Mouse (Mus musculus) limb, embryonic 11.5 days (tissue): ENCODE measurements at regions not wholly inside any gene's neighbourhood (a gene's known extent, or its start where the extent isn't known, plus 50 kb on each side); places are given as distances from the start of the nearest gene placed in this dataset.
"Not testable (repeated sequence)": the region's sequence is repeated elsewhere in the genome, so short reads cannot be mapped to it uniquely, and the experiment has no call there.

ENCODE experiments used
- ATAC-seq: fragments of 200-750 bp; cut with Nextera tagmentation; 2 replicates; pipeline ENCODE4 v1.8.0; 2017; ENCODE audit warnings: low read depth; ENCODE audit not compliant: insufficient number of reproducible peaks, low FRiP score, low TSS enrichment
- DNase-seq: peaks from one replicate; pipeline ENCODE4 v3.0.0-alpha.2; 2015; ENCODE audit warnings: low spot score
- H3K27ac ChIP-seq: fragments of 300-500 bp; sonication (generic); replicated peaks from 2 replicates; pipeline ENCODE4 v1.5.1; 2014; ENCODE audit warnings: low read depth, mild to moderate bottlenecking, low read length
- H3K27me3 ChIP-seq: fragments of 300-500 bp; sonication (generic); 2 replicates; pipeline ENCODE4 v1.6.1; 2014; ENCODE audit warnings: mild to moderate bottlenecking, low read length, mixed read lengths; ENCODE audit not compliant: control insufficient read depth, insufficient read depth
- H3K36me3 ChIP-seq: fragments of 300-500 bp; sonication (generic); 2 replicates; pipeline ENCODE4 v1.6.1; 2014; ENCODE audit warnings: mild to moderate bottlenecking, low read length, moderate library complexity, mixed read lengths; ENCODE audit not compliant: control insufficient read depth, insufficient read depth
- H3K4me1 ChIP-seq: fragments of 300-500 bp; sonication (generic); 2 replicates; pipeline ENCODE4 v1.6.1; 2014; ENCODE audit warnings: low read length, mixed read lengths; ENCODE audit not compliant: control insufficient read depth, insufficient read depth
- H3K4me2 ChIP-seq: fragments of 300-500 bp; sonication (generic); 2 replicates; pipeline ENCODE4 v1.6.1; 2014; ENCODE audit warnings: low read depth, mild to moderate bottlenecking, moderate library complexity; ENCODE audit not compliant: severe bottlenecking
- H3K4me3 ChIP-seq: fragments of 300-500 bp; sonication (generic); 2 replicates; pipeline ENCODE4 v1.5.1; 2014; ENCODE audit warnings: low read depth, low read length
- H3K9ac ChIP-seq: fragments of 300-500 bp; sonication (generic); 2 replicates; pipeline ENCODE4 v1.6.1; 2014; ENCODE audit warnings: mild to moderate bottlenecking, low read length
- H3K9me3 ChIP-seq: fragments of 300-500 bp; sonication (generic); 2 replicates; pipeline ENCODE4 v1.6.1; 2016; ENCODE audit warnings: low read length; ENCODE audit not compliant: control insufficient read depth
- WGBS: fragments of 180-500 bp; shearing (Covaris S2); extraction: QIAGEN DNeasy Blood & Tissue Kit; methylation state at CpG from one replicate; pipeline ENCODE4 v1.1.7; 2014; 5-methylcytosine and 5-hydroxymethylcytosine counted together

GRCm38 (mm10) chr5:100274674-100275073, 115.1 kb upstream of the Tmem150c start:
- ATAC-seq (no peak), DNase-seq (no peak)
- no peaks in the 10 kb centered on the region for H3K4me1 ChIP-seq
- H3K4me3 ChIP-seq, result no peak overlapping the region
- no peak overlapping the region for H3K27ac ChIP-seq
- no peaks in the 10 kb centered on the region for H3K27me3 ChIP-seq
- WGBS, result 63% methylated on average over 4 of the region's 4 CpGs
- H3K4me2 ChIP-seq, result no peak overlapping the region
- no peak overlapping the region for H3K9ac ChIP-seq
- no peaks in the 10 kb centered on the region for H3K36me3 ChIP-seq
- no peaks in the 10 kb centered on the region for H3K9me3 ChIP-seq

GRCm38 (mm10) chr5:100271975-100272374, 112.4 kb upstream of the Tmem150c start:
- WGBS, result 94% methylated on average over 9 of the region's 9 CpGs
- H3K4me3 ChIP-seq, DNase-seq, ATAC-seq, H3K4me1 ChIP-seq, H3K9ac ChIP-seq, H3K27ac ChIP-seq, H3K27me3 ChIP-seq, H3K9me3 ChIP-seq, H3K4me2 ChIP-seq, H3K36me3 ChIP-seq: not testable (repeated sequence)

GRCm38 (mm10) chr5:100270841-100271686, 111.5 kb upstream of the Tmem150c start:
- no peak for ATAC-seq

GRCm38 (mm10) chr5:100268111-100268878, 108.7 kb upstream of the Tmem150c start:
- Histone ChIP-seq H3K9me3 (no peaks in the 10 kb centered on the region), H3K36me3 (no peaks in the 10 kb centered on the region), H3K9ac (no peak overlapping the region), H3K27ac (no peak overlapping the region), H3K27me3 (no peaks in the 10 kb centered on the region), H3K4me3 (no peak overlapping the region), H3K4me1 (no peaks in the 10 kb centered on the region), H3K4me2 (no peak overlapping the region)
- ATAC-seq (no peak), DNase-seq (no peak)
- 69% methylated on average over 8 of the region's 8 CpGs for WGBS

More at GRCm38 (mm10) chr5:100270841-100271686, 111.5 kb upstream of the Tmem150c start:
- no peaks in the 10 kb centered on the region for H3K27me3 ChIP-seq
- H3K4me2 ChIP-seq, result no peak overlapping the region
- WGBS, result 58% methylated on average over 12 of the region's 12 CpGs
- DNase-seq, result no peak
- no peaks in the 10 kb centered on the region for H3K9me3 ChIP-seq
- no peaks in the 10 kb centered on the region for H3K36me3 ChIP-seq
- H3K4me1 ChIP-seq, result no peaks in the 10 kb centered on the region
- H3K9ac ChIP-seq, result no peak overlapping the region
- no peak overlapping the region for H3K4me3 ChIP-seq
- H3K27ac ChIP-seq, result no peak overlapping the region

GRCm38 (mm10) chr5:100266671-100267510, 107.3 kb upstream of the Tmem150c start:
- H3K9ac ChIP-seq, result no peak overlapping the region
- H3K4me2 ChIP-seq, result no peak overlapping the region
- ATAC-seq (no peak), DNase-seq (no peak)
- H3K27ac ChIP-seq, result no peak overlapping the region; the same call in 1 of the 2 replicates
- 70% methylated on average over 17 of the region's 17 CpGs for WGBS
- no peaks in the 10 kb centered on the region for H3K9me3 ChIP-seq
- H3K27me3 ChIP-seq, result no peaks in the 10 kb centered on the region
- no peaks in the 10 kb centered on the region for H3K4me1 ChIP-seq
- H3K4me3 ChIP-seq, result no peak overlapping the region
- H3K36me3 ChIP-seq, result no peaks in the 10 kb centered on the region

- Histone ChIP-seq H3K4me2 (no peak overlapping the region), H3K9ac (no peak overlapping the region), H3K4me3 (no peak overlapping the region), H3K9me3 (no peaks in the 10 kb centered on the region), H3K27me3 (no peaks in the 10 kb centered on the region), H3K4me1 (no peaks in the 10 kb centered on the region), H3K27ac (no peak overlapping the region), H3K36me3 (no peaks in the 10 kb centered on the region)
- ATAC-seq (no peak), DNase-seq (no peak)
- 85% methylated on average over 8 of the region's 8 CpGs for WGBS
These were observed 100.4 kb upstream of the Tmem150c start for GRCm38 (mm10) chr5:100259803-100260693.

GRCm38 (mm10) chr5:100258952-100259710, 99.5 kb upstream of the Tmem150c start:
- 87% methylated on average over 12 of the region's 12 CpGs for WGBS
- H3K27ac ChIP-seq, result no peak overlapping the region

More at GRCm38 (mm10) chr5:100258952-100259710, 99.5 kb upstream of the Tmem150c start:
- ATAC-seq, result no peak
- Histone ChIP-seq H3K9ac (no peak overlapping the region), H3K4me3 (no peak overlapping the region), H3K27me3 (no peaks in the 10 kb centered on the region), H3K4me1 (no peaks in the 10 kb centered on the region), H3K36me3 (no peaks in the 10 kb centered on the region), H3K9me3 (no peaks in the 10 kb centered on the region), H3K4me2 (no peak overlapping the region)
- no peak for DNase-seq
